Mouse (Mus musculus) hindbrain, postnatal 0 days (tissue): ENCODE measurements around the gene Tmem203. TPM values are rescaled to one million over a fixed set of nuclear protein-coding genes. Genes with fewer than 3 reads are reported as not detected.

ENCODE experiments used
- ATAC-seq: fragments of 200-750 bp; cut with Nextera tagmentation; 2 replicates; pipeline ENCODE4 v1.8.0; 2017; ENCODE audit warnings: mild to moderate bottlenecking, moderate TSS enrichment, moderate library complexity
- DNase-seq: peaks from one replicate; pipeline ENCODE4 v3.0.0-alpha.2; 2015; ENCODE audit warnings: low spot score
- H3K27ac ChIP-seq: fragments of 300-500 bp; sonication (generic); 2 replicates; pipeline ENCODE4 v1.5.1; 2014; ENCODE audit warnings: mild to moderate bottlenecking
- H3K27me3 ChIP-seq: fragments of 300-500 bp; sonication (generic); 2 replicates; pipeline ENCODE4 v1.6.1; 2014; ENCODE audit warnings: low read length, mixed read lengths; ENCODE audit not compliant: insufficient read depth
- H3K36me3 ChIP-seq: fragments of 300-500 bp; sonication (generic); 2 replicates; pipeline ENCODE4 v1.6.1; 2014; ENCODE audit warnings: low read length, mixed read lengths; ENCODE audit not compliant: insufficient read depth
- H3K4me1 ChIP-seq: fragments of 300-500 bp; sonication (generic); 2 replicates; pipeline ENCODE4 v1.6.1; 2014; ENCODE audit warnings: antibody characterized with exemption, low read length, mixed read lengths; ENCODE audit not compliant: insufficient read depth
- H3K4me2 ChIP-seq: fragments of 300-500 bp; sonication (generic); 2 replicates; pipeline ENCODE4 v1.6.1; 2014; ENCODE audit warnings: low read depth, mild to moderate bottlenecking, low read length, moderate library complexity, mixed read lengths
- H3K4me3 ChIP-seq: fragments of 300-500 bp; sonication (generic); 2 replicates; pipeline ENCODE4 v1.5.1; 2014; ENCODE audit warnings: low read length
- H3K9ac ChIP-seq: fragments of 300-500 bp; sonication (generic); replicated peaks from 2 replicates; pipeline ENCODE4 v1.6.1; 2014; ENCODE audit warnings: mild to moderate bottlenecking, low read length, moderate library complexity, mixed read lengths
- H3K9me3 ChIP-seq: fragments of 300-500 bp; sonication (generic); 2 replicates; pipeline ENCODE4 v1.6.1; 2016; ENCODE audit warnings: low read length, mixed read lengths
- CTCF ChIP-seq: IDR thresholded peaks from 2 replicates; pipeline ENCODE4 v1.5.1; 2016; ENCODE audit warnings: antibody characterized with exemption, control low read depth, low read depth
- WGBS: fragments of 180-500 bp; shearing (Covaris S2); extraction: QIAGEN DNeasy Blood & Tissue Kit; methylation state at CpG from one replicate; pipeline ENCODE4 v1.1.7; 2014; 5-methylcytosine and 5-hydroxymethylcytosine counted together
- polyA plus RNA-seq: library from polyadenylated mRNA; unstranded; fragments of >200 nt; fragmentation: Nextera tagmentation; extraction: Ambion mirVana; gene quantifications from 2 replicates; pipeline ENCODE4 v1.2.1, GENCODE M21; 2015
- total RNA-seq: library from RNA; depleted of rRNA; stranded (reverse); fragments of >200 nt; gene quantifications from 2 replicates; pipeline ENCODE4 v1.2.3, GENCODE M21; 2014; rRNA removed

Tmem203 gene
- total and polyA plus RNA-seq, 2 experiments from 2014 or later: 26.7 to 56.2 TPM

DNA sequence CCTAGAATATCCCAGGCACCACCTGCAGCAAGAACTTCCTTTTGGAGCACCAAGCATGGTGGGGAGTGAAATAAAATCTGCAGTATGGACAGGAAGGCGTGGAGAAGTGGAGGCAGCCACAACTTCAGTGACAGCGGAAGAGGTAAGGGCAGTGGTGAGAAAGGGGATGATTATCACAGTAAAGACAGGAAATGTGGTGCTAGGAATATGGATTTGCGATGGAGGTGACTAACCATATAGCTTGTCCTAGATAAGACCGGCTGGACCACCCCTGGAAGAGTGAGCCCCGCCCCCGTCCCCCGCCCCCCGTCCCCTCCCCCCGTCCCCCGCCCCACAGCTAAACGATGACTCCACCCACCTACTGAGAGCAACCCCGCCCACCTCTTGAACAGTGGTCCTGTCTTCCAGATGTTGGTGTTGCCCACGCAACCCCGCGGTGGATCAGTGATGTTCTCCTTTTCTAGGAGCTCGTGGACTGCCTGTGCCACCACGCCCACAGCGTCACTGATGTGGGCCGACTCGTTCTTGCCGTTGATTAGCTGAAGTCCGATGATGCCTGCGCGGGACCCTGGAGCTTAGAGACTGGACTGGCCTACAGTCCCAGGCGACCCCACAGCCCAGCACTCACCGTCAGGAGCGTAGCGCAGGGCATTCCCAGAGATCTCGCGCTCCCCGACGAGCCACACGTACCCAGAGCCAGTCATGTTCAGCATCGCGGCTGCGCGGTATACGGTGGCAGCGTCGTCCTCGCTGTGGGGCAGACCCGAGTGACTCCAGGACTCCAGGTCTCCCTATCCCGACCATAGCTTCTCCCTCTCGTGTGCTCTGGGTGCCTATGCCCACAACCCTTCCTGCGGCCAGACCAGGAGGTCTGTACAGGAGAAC lies 49.7 kb downstream of the Tmem203 start:
- Histone ChIP-seq H3K36me3 (peaks cover 7% of the 10 kb centered on the region), H3K27ac (0 out of 2 replicates have a peak overlapping the region, but pooled peaks have one; percentile 54), H3K4me2 (peak overlapping the region; percentile 65), H3K9me3 (no peaks in the 10 kb centered on the region), H3K27me3 (no peaks in the 10 kb centered on the region), H3K4me1 (peaks cover 6% of the 10 kb centered on the region; the same call in 1 of the 2 replicates), H3K9ac (peak overlapping the region; percentile 37; the same call in 1 of the 2 replicates), H3K4me3 (peak overlapping the region; percentile 35)
- ATAC-seq (peak; percentile 72), DNase-seq (peak; percentile 68)
- WGBS: 4% methylated on average over 45 of the region's 45 CpGs
- no peak for TF ChIP-seq CTCF

Other genes with a start within 250 kb of the Tmem203 start
Only the 30 nearest of the 34 such genes appear.
- 254 and 279 TPM in 2 replicates for gene Nsmf, start 201.1 kb upstream of the Tmem203 start, total RNA-seq
- 152 and 159 TPM in 2 replicates for gene Nsmf, start 201.1 kb upstream of the Tmem203 start, polyA plus RNA-seq
- gene Entpd8, start 175.1 kb upstream of the Tmem203 start, total RNA-seq: not detected in 2 replicates
- gene Entpd8, start 175.1 kb upstream of the Tmem203 start, polyA plus RNA-seq: not detected in 2 replicates
- gene Noxa1, start 160.3 kb upstream of the Tmem203 start, total RNA-seq: not detected in 2 replicates
- gene Noxa1, start 160.3 kb upstream of the Tmem203 start, polyA plus RNA-seq: not detected in 2 replicates
- 50.8 and 58.0 TPM in 2 replicates for gene Nrarp, start 74.7 kb upstream of the Tmem203 start, total RNA-seq
- gene Nrarp, start 74.7 kb upstream of the Tmem203 start, polyA plus RNA-seq: 14.2 and 14.7 TPM in 2 replicates
- gene Tor4a, start 58.6 kb upstream of the Tmem203 start, total RNA-seq: 4.0 and 4.7 TPM in 2 replicates
- 1.2 and 1.9 TPM in 2 replicates for gene Tor4a, start 58.6 kb upstream of the Tmem203 start, polyA plus RNA-seq
- 90.3 and 117 TPM in 2 replicates for gene Nelfb, start 44.0 kb upstream of the Tmem203 start, total RNA-seq
- gene Nelfb, start 44.0 kb upstream of the Tmem203 start, polyA plus RNA-seq: 82.0 and 82.8 TPM in 2 replicates
- not detected in 2 replicates for gene Stpg3, start 40.8 kb upstream of the Tmem203 start, total RNA-seq
- gene Stpg3, start 40.8 kb upstream of the Tmem203 start, polyA plus RNA-seq: not detected in 2 replicates
- gene Fam166a, start 36.7 kb upstream of the Tmem203 start, total RNA-seq: not detected in 2 replicates
- gene Fam166a, start 36.7 kb upstream of the Tmem203 start, polyA plus RNA-seq: 0.42 TPM in 1 of 2 replicates, not detected in the other
- gene Tubb4b, start 30.7 kb upstream of the Tmem203 start, total RNA-seq: 827 and 864 TPM in 2 replicates
- gene Tubb4b, start 30.7 kb upstream of the Tmem203 start, polyA plus RNA-seq: 531 and 568 TPM in 2 replicates
- not detected in 2 replicates for gene Slc34a3, start 21.1 kb upstream of the Tmem203 start, total RNA-seq
- gene Slc34a3, start 21.1 kb upstream of the Tmem203 start, polyA plus RNA-seq: not detected in 2 replicates
- gene Rnf224, start 18.7 kb upstream of the Tmem203 start, total RNA-seq: not detected in 2 replicates
- gene Rnf224, start 18.7 kb upstream of the Tmem203 start, polyA plus RNA-seq: not detected in 2 replicates
- gene Rnf208, start 13.2 kb upstream of the Tmem203 start, total RNA-seq: 156 and 170 TPM in 2 replicates
- gene Rnf208, start 13.2 kb upstream of the Tmem203 start, polyA plus RNA-seq: 197 and 219 TPM in 2 replicates
- gene Cysrt1, start 13.0 kb upstream of the Tmem203 start, total RNA-seq: 0.47 TPM in 1 of 2 replicates, not detected in the other
- gene Cysrt1, start 13.0 kb upstream of the Tmem203 start, polyA plus RNA-seq: 0.24 and 0.44 TPM in 2 replicates
- gene AL732309.1, start 8.6 kb upstream of the Tmem203 start, total RNA-seq: 8.7 and 9.7 TPM in 2 replicates
- 2.3 and 2.6 TPM in 2 replicates for gene AL732309.1, start 8.6 kb upstream of the Tmem203 start, polyA plus RNA-seq
- 39.1 and 45.6 TPM in 2 replicates for gene Tprn, start 7.2 kb downstream of the Tmem203 start, total RNA-seq
- gene Tprn, start 7.2 kb downstream of the Tmem203 start, polyA plus RNA-seq: 30.0 and 31.1 TPM in 2 replicates
- 84.5 and 120 TPM in 2 replicates for gene Ssna1, start 17.0 kb downstream of the Tmem203 start, total RNA-seq
- gene Ssna1, start 17.0 kb downstream of the Tmem203 start, polyA plus RNA-seq: 159 and 165 TPM in 2 replicates
- 26.1 and 46.7 TPM in 2 replicates for gene Anapc2, start 17.0 kb downstream of the Tmem203 start, total RNA-seq
- gene Anapc2, start 17.0 kb downstream of the Tmem203 start, polyA plus RNA-seq: 101 and 105 TPM in 2 replicates
- gene Tmem210, start 32.7 kb downstream of the Tmem203 start, total RNA-seq: not detected in 2 replicates
- not detected in 2 replicates for gene Tmem210, start 32.7 kb downstream of the Tmem203 start, polyA plus RNA-seq
- 1.0 TPM in 1 of 2 replicates, not detected in the other for gene Lrrc26, start 34.5 kb downstream of the Tmem203 start, total RNA-seq
- gene Lrrc26, start 34.5 kb downstream of the Tmem203 start, polyA plus RNA-seq: 0.20 and 0.44 TPM in 2 replicates
- gene Grin1, start 63.7 kb downstream of the Tmem203 start, total RNA-seq: 146 and 156 TPM in 2 replicates
- gene Grin1, start 63.7 kb downstream of the Tmem203 start, polyA plus RNA-seq: 69.5 and 75.7 TPM in 2 replicates
- gene Man1b1, start 76.9 kb downstream of the Tmem203 start, total RNA-seq: 52.6 and 67.9 TPM in 2 replicates
- gene Man1b1, start 76.9 kb downstream of the Tmem203 start, polyA plus RNA-seq: 46.7 and 49.7 TPM in 2 replicates
- 19.0 and 30.0 TPM in 2 replicates for gene Dpp7, start 100.9 kb downstream of the Tmem203 start, total RNA-seq
- gene Dpp7, start 100.9 kb downstream of the Tmem203 start, polyA plus RNA-seq: 24.7 and 27.8 TPM in 2 replicates
- gene Uap1l1, start 110.2 kb downstream of the Tmem203 start, total RNA-seq: 5.8 and 7.5 TPM in 2 replicates
- gene Uap1l1, start 110.2 kb downstream of the Tmem203 start, polyA plus RNA-seq: 15.6 and 18.5 TPM in 2 replicates
- 38.1 and 40.2 TPM in 2 replicates for gene Sapcd2, start 116.9 kb downstream of the Tmem203 start, total RNA-seq
- gene Sapcd2, start 116.9 kb downstream of the Tmem203 start, polyA plus RNA-seq: 20.2 and 22.0 TPM in 2 replicates
- 8.4 and 12.9 TPM in 2 replicates for gene Entpd2, start 140.4 kb downstream of the Tmem203 start, total RNA-seq
- gene Entpd2, start 140.4 kb downstream of the Tmem203 start, polyA plus RNA-seq: 10.8 and 12.3 TPM in 2 replicates
- gene Npdc1, start 143.9 kb downstream of the Tmem203 start, total RNA-seq: 249 and 289 TPM in 2 replicates
- 416 and 422 TPM in 2 replicates for gene Npdc1, start 143.9 kb downstream of the Tmem203 start, polyA plus RNA-seq
- 1.0 TPM in 1 of 2 replicates, not detected in the other for gene Fut7, start 167.8 kb downstream of the Tmem203 start, total RNA-seq
- gene Fut7, start 167.8 kb downstream of the Tmem203 start, polyA plus RNA-seq: 0.18 and 0.20 TPM in 2 replicates
- gene Abca2, start 173.3 kb downstream of the Tmem203 start, total RNA-seq: 84.6 and 94.9 TPM in 2 replicates
- gene Abca2, start 173.3 kb downstream of the Tmem203 start, polyA plus RNA-seq: 10.7 and 12.5 TPM in 2 replicates
- gene Clic3, start 201.4 kb downstream of the Tmem203 start, total RNA-seq: 0.97 and 3.9 TPM in 2 replicates
- gene Clic3, start 201.4 kb downstream of the Tmem203 start, polyA plus RNA-seq: 4.1 and 4.8 TPM in 2 replicates
- 183 and 187 TPM in 2 replicates for gene Paxx, start 205.7 kb downstream of the Tmem203 start, total RNA-seq
- 141 and 145 TPM in 2 replicates for gene Paxx, start 205.7 kb downstream of the Tmem203 start, polyA plus RNA-seq